Mouse (Mus musculus) G1E (cell line): Measurements from ENCODE around the gene Gm12830.

Experiments used
- CTCF ChIP-seq: IDR thresholded peaks from 2 replicates; pipeline ENCODE4 v1.5.1; 2012; ENCODE audit warnings: low read depth, low read length, inconsistent platforms, mixed read lengths
- GATA1 ChIP-seq: IDR thresholded peaks from 2 replicates; pipeline ENCODE4 v1.6.1; 2012; ENCODE audit warnings: borderline replicate concordance, low read length, inconsistent platforms, mixed read lengths
- POLR2AphosphoS5 ChIP-seq: IDR thresholded peaks from 2 replicates; pipeline ENCODE4 v1.6.1; 2012; ENCODE audit warnings: low read depth, low read length, inconsistent platforms; ENCODE audit not compliant: insufficient replicate concordance
- TAL1 ChIP-seq: conservative IDR thresholded peaks from 2 replicates; pipeline ENCODE4 v1.6.1; 2012; ENCODE audit warnings: low read depth, low read length, inconsistent platforms, mixed read lengths

DNA sequence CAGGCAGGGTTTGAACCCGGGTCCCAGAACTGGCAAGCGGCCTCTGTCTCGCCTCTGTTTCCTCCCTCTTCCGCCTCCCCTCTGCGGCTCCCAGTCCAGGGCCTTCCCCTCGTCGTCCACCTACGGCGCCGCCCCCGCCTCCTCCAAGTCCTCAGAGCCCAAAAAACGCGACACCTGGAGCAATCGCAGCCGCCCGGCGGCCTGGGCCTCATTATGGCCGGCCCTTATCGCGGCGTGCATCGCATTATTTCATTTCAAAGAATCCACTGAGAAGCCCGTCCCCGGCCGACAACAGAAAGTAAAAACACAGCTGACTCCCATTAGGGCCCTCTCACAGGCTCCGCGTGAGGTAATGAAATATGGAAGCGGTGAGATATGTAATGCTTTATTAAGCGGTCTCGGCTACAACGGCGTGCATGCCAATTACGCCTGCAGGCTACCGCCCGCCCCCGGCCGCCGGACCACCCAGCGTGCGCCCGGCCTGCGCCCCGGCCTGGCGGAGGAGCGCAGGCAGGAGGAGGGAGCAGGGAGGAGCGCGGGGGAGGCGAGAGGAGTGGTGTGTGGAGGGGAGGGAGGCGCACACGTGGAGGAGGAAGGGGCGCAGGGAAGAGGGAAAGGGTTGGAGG is at the start of gene Gm12830:
- TF ChIP-seq CTCF (no peak), GATA1 (no peak), POLR2AphosphoS5 (no peak), TAL1 (no peak)
